Mouse (Mus musculus): ENCODE measurements around the gene Itpr2.

DNA sequence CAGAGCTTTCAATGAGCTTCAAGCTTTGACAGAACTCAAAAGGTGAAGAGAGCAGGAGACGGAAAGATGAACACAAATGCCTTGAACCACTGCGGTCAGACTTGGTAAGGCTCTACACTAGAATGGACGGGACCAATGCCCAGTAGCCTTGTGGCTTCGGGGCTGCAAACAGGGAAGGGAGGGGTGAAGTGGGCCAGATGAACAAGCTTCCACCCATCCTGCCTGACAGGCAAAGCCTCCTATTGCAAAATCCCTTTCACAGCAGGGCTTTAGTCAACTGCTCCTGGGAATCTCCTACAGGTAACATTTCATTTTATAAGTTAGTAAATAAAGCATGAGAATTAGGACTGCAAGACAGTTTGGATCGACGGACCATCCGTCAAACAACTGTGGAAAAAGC is 70.2 kb downstream of the Itpr2 start:
- TF ChIP-seq POLR2A (IDR thresholded peaks at IDR 0.05; ENCODE audit: borderline replicate concordance, low read depth, low read length) (no peak), CTCF (IDR thresholded peaks at IDR 0.05; ENCODE audit: low read depth, low read length) (no peak)
